Mouse (Mus musculus) ovary, postnatal 14 days (tissue): ENCODE results near the gene Slc1a2.

Experiments
- DNase-seq: peaks from one replicate; pipeline ENCODE4 v3.0.0; 2022; ENCODE audit warnings: low spot score

Gene Slc1a2

DNA sequence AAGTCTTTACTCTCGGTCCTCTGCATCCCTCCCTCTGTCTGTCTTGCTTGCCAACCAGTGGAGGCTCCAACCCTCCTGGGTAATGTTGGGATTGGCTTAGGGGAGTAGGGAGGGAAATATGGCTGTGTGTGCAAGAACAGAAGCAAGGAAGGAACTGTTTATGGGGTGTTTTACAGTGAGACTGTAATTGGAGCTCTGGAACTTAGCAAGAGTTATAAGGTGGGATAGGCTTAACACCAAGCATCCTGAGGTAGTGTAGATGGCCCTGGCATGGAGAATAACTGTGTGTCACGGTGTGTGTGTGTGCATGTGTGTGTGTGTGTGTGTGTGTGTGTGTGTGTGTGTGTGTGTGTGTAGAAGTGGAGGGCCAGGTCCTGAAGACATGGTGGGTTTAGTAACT lies 55.9 kb downstream of the Slc1a2 start:
- DNase-seq: no peak

- DNase-seq: no peak
These were observed 57.3 kb downstream of the Slc1a2 start for GRCm38 (mm10) chr2:102715754-102716153.

GRCm38 (mm10) chr2:102721859-102722258 lies 63.4 kb downstream of the Slc1a2 start:
- DNase-seq: no peak

GRCm38 (mm10) chr2:102725054-102725453 lies 66.6 kb downstream of the Slc1a2 start:
- no peak for DNase-seq

GRCm38 (mm10) chr2:102730386-102730785 lies 71.9 kb downstream of the Slc1a2 start:
- no peak for DNase-seq

- DNase-seq: no peak
These were observed 72.3 kb downstream of the Slc1a2 start for GRCm38 (mm10) chr2:102730788-102731187.

DNA sequence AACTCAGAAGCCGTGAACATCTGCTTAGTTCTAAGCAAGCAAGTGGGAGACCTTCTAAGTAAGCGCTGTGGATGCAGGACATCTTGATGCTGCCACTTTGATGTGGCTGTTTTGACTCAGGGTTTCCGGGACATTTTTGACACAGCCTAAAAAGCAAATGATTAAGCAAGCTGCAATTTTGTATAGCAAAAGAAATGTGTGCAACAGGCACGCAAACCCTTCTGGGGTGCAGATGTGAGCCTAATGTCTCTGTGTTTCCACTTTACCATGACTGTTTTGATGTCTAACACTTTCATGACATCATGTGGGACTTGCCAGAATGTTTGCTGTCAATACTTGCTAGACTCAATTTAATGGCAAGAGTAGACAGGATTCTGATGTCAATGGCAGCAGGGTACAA lies 74.7 kb downstream of the Slc1a2 start:
- no peak for DNase-seq

GRCm38 (mm10) chr2:102734055-102734454 lies 75.6 kb downstream of the Slc1a2 start:
- DNase-seq: no peak

- DNase-seq: no peak
These were observed 76.6 kb downstream of the Slc1a2 start for GRCm38 (mm10) chr2:102735031-102735430.

DNA sequence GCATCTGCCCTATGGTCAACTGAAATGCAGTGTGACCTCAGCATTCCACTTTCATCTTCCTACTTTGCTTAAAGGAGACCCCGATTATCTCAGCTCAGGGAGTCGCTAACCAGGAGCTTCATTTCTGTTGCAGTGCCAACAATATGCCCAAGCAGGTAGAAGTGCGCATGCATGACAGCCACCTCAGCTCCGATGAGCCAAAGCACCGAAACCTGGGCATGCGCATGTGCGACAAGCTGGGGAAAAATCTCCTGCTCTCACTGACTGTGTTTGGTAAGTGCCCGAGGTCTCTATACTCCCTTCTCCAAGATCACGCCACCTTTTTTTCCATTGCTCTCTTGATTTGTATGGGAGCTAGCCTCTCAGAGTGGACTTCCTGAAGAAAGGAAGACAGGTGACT lies 77.4 kb downstream of the Slc1a2 start:
- DNase-seq: no peak

GRCm38 (mm10) chr2:102736490-102736889 lies 78.0 kb downstream of the Slc1a2 start:
- no peak for DNase-seq

GRCm38 (mm10) chr2:102738852-102739251 lies 80.4 kb downstream of the Slc1a2 start:
- DNase-seq: no peak

DNA sequence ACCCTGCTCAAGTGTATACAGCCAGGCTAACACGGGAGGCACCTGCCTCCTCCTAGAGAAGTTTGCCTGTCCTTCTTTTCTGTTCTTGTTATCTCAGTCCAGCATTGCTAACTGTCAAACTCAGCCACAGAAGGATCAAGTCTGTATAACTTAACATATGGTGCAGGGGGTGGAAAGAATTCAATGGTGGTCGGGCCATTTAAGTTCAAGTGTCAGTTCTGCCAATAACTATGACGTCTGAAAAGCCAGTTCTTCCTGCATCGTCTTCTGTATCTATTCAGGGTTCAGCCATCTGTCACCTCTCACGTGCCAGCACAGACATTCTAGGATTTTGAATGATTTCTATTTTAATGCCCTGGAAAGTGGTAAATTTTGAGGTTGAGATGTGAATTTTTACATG lies 84.2 kb downstream of the Slc1a2 start:
- DNase-seq: no peak

DNA sequence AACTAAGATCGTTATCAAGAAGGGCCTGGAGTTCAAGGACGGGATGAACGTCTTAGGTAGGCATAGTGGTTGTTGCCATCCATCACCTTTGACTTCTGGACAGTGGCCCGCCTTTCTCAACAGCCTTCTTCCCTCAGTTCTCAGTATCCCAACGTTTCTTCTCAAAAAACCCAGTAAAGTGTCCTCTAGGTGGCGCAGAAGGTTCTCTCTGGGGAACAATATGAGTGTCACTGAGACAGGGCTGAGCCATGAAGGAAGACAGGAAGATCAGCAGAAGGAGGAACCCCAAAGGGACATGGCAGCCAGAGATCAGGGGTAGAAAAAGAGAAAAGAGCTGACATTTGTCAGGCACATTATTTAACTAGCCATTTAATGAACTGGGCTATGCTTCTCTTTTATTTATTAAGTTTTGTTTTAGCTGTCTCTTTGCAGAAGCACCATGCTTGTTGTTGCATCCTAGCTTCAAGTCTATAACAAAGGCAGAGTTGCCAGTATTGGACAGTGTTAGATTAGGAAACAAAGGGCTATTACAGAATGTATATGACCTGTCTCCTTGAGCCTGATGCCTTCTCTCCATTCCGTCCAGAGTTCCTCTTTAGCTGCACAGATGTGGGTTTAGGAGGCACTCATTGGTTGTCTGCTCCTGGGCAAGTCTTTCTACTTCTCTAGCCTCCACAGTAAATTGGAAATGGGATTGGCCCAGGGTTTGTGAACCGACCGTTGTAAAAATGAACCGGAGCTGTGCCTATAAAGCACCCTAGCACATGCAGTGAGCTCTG lies 85.6 kb downstream of the Slc1a2 start:
- peak; percentile 56 for DNase-seq

DNA sequence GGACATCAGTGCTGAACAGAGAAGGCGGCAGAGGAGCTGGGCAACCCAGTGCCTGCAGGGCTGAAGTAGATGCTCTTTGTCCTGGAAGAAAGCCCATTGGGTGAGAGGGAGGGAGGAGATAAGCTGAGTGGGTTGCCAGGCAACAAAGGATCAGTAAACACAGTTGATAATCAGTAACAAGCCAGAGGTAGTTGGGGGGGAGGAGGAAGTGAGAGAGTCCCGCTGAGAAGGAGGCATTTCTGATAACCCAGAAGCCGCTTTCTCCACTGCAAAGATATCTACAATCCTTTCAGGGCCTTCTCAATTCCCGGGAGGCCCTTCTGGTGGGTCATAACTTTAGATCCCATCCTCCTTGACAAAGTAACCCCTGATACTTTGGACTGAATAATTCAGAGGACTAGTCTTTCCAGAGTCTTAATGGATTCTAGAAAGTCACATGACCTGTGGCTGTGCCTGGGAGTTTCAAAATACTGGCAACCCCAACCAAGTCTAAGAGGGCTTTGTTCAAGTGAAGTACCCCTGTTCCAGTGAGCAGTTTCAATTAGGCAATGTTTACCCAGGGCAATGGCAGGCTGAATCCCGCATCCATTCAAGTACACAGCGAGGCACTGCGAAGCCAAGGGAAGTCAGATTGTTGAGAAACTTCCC lies 86.9 kb downstream of the Slc1a2 start:
- DNase-seq: peak; percentile 28

DNA sequence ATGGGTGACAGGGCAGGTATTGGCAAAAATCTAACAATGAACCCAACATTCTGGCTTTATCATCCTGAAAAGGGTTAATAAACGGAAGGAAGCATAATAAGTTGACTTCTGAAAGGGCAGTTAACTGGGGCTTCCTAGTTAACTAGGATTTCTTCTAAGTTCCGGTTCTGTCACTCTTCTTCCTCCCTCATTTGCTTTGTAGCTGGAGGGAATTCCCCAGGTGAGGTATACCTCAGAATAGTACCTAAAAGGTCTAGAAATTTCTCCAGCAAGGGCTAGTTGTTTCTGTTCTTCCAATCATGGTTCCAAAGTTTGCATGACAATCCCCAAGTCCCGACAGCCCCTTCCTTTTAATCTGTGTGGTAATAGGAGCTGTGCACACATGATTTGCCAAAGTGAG lies 89.3 kb downstream of the Slc1a2 start:
- DNase-seq: no peak

DNA sequence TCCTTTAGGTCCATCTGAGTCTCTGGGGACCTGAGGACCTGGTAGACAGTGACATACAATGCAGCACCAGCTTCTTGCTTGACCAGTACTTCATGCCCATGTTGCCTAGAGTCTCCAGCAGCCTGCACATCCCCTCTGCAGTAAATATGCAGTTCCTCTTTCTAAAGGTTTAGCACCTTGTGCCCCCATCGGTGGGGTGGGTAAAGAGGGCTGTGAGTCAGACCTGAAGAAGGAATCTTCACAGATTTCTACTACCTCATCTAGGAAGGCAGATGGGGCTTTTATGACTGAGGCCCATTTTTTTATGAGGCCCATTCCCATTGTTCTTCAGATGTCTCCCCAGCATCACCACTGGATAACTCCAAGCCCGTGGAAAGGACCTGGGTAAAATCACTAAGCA lies 91.5 kb downstream of the Slc1a2 start:
- DNase-seq: no peak

DNA sequence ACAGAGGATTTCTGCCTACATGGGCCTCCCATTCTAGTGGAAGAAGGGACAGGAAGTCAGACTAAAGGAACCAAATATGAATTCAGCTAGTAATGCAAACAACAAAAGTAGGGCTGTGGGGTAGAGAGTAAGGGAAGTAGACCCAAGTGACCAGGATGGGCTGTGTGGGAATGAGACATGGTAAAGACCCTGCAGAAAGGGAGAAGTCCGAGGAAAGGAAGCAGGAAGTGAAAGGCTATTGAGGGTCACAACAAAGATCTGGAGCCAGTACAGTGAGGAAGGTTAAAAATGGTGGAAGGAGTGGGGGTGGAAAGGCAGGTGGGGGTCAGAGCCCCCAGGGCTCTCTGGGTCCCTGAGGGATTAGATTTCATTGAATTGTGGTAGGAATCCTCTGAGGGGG lies 93.4 kb downstream of the Slc1a2 start:
- no peak for DNase-seq

DNA sequence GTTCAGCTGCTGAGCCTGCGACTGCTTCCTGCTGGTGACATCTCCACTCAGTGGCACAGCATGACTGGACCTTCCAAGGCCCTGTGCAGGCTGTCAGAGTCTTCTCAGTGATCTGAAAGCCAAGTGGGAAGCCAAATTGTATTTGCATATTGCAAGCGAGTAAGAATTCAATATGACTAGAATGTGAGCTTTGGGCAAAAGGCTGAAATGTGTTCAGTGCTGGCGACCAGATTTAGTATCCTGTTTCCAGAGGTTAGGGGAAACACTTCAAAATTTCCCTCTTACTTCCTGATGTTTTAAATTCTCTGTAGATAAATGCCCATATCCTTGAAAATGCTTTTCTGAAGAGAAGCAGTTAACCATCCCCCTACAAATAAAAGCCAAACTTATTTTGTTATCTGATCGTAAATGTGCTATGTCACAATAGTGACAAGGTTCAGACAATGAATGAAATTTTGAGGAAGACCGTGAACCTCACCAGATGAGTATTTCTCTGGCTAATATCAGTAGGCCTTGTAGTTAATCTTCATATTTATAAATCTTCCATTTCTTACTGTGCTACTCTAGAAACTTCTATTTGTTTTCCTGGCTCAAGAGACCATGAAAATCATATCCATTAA lies 98.9 kb downstream of the Slc1a2 start:
- DNase-seq: no peak

- DNase-seq: no peak
These were observed 101.0 kb downstream of the Slc1a2 start for GRCm38 (mm10) chr2:102759479-102759878.

- DNase-seq: no peak
These were observed 102.0 kb downstream of the Slc1a2 start for GRCm38 (mm10) chr2:102760284-102761072.

DNA sequence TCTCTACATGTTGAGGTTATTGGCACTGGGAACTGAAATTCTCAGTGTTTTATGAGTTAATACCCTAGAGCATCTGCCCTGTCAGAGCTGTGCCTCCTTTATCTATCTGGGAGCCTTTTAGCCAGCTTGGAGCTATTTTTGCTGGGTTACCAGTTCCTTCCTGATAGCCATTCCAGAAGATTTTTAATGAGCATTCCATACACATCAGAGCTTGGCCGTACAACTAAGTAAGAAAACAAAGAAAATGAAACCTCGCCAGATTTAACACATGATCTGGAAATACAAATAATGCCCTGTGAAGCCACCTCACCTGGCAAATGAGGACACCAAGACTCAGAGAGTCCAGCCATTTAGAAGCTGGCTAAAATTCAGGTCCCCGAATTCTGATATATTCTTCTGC lies 104.7 kb downstream of the Slc1a2 start:
- no peak for DNase-seq

DNA sequence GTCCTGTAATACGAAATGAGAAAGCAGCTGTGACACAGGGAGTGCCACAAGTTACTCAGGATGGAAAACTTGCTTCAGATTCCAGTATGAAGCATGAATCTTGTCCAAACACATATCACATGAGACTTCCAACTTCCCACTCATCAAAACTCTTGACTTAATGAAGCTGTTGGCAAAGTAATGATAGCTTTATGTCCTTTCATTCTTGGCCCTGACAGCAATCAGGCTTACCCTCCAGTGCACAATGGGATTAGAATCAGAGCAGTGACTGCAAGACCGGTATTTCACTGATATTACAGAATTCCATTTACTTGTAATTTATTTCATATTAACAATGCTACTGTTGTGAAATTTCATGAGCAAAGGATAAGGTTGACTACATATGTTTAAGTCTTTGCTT lies 105.5 kb downstream of the Slc1a2 start:
- no peak for DNase-seq
